Mouse (Mus musculus): ENCODE data around the gene Col26a1.

DNA sequence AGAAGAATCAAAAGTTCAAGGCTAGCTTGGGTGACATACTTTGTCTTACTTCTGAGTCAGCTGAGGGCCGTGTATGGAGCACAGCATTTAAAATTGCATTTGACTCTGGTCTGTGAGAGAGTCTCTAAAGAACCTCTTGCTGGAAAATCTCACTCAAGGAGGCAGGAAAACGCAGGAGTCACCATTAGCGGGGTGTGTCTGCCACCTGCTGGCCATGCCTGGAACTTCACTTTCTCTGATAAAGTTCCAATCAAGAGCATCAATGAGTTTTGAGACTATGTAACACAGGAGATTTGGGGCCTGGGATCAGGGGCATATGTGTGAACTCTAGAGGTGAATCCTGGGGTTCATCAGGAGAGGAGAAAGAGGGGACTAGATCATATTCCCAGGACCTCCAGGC is 127.3 kb downstream of the Col26a1 start:
- TF ChIP-seq ZC3H11A (IDR thresholded peaks at IDR 0.05; ENCODE audit: borderline replicate concordance, low read depth, low read length) (peak; percentile 73), MAFK (IDR thresholded peaks at IDR 0.05; ENCODE audit: insufficient read depth, low read depth, low read length) (no peak), ZNF384 (IDR thresholded peaks at IDR 0.05; ENCODE audit: low read depth, low read length) (no peak)

All from ES-E14 (cell line).